Mouse (Mus musculus) midbrain, embryonic 14.5 days (tissue): ENCODE measurements at regions not wholly inside any gene's neighbourhood (a gene's known extent, or its start where the extent isn't known, plus 50 kb on each side); places are given as distances from the start of the nearest gene placed in this dataset.

Source experiments
- ATAC-seq: fragments of 200-750 bp; cut with Nextera tagmentation; 2 replicates; pipeline ENCODE4 v1.8.0; 2017; ENCODE audit warnings: moderate number of reproducible peaks, moderate library complexity; ENCODE audit not compliant: low FRiP score, low TSS enrichment
- DNase-seq: peaks from one replicate; pipeline ENCODE4 v3.0.0-alpha.2; 2015
- H3K27ac ChIP-seq: fragments of 300-500 bp; sonication (generic); replicated peaks from 2 replicates; pipeline ENCODE4 v1.5.1; 2014; ENCODE audit warnings: mild to moderate bottlenecking, low read depth, low read length, moderate library complexity
- H3K27me3 ChIP-seq: fragments of 300-500 bp; sonication (generic); 2 replicates; pipeline ENCODE4 v1.6.1; 2014; ENCODE audit warnings: low read length, control low read depth, mixed read lengths; ENCODE audit not compliant: control insufficient read depth, insufficient read depth
- H3K36me3 ChIP-seq: fragments of 300-500 bp; sonication (generic); 2 replicates; pipeline ENCODE4 v1.6.1; 2014; ENCODE audit warnings: low read length, control low read depth; ENCODE audit not compliant: control insufficient read depth, insufficient read depth
- H3K4me1 ChIP-seq: fragments of 300-500 bp; sonication (generic); 2 replicates; pipeline ENCODE4 v1.6.1; 2014; ENCODE audit warnings: mild to moderate bottlenecking, antibody characterized with exemption, low read length, control low read depth; ENCODE audit not compliant: control insufficient read depth, insufficient read depth
- H3K4me2 ChIP-seq: fragments of 300-500 bp; sonication (generic); 2 replicates; pipeline ENCODE4 v1.6.1; 2014; ENCODE audit warnings: mild to moderate bottlenecking, low read length, moderate library complexity
- H3K4me3 ChIP-seq: fragments of 300-500 bp; sonication (generic); replicated peaks from 2 replicates; pipeline ENCODE4 v1.5.1; 2014; ENCODE audit warnings: low read depth, low read length
- H3K9ac ChIP-seq: fragments of 300-500 bp; sonication (generic); replicated peaks from 2 replicates; pipeline ENCODE4 v1.6.1; 2014; ENCODE audit warnings: mild to moderate bottlenecking, low read length, moderate library complexity
- H3K9me3 ChIP-seq: fragments of 300-500 bp; sonication (generic); 2 replicates; pipeline ENCODE4 v1.6.1; 2016; ENCODE audit warnings: low read length, control low read depth, mixed read lengths; ENCODE audit not compliant: control insufficient read depth
- WGBS: fragments of 180-500 bp; shearing (Covaris S2); extraction: QIAGEN DNeasy Blood & Tissue Kit; methylation state at CpG from one replicate; pipeline ENCODE4 v1.1.7; 2014; 5-methylcytosine and 5-hydroxymethylcytosine counted together

GRCm38 (mm10) chr13:114237391-114237790 lies 150.7 kb downstream of the Ndufs4 start:
- ATAC-seq (no peak), DNase-seq (no peak)
- no peak overlapping the region for H3K9ac ChIP-seq
- no peak overlapping the region for H3K4me2 ChIP-seq
- H3K36me3 ChIP-seq: no peaks in the 10 kb centered on the region
- no peaks in the 10 kb centered on the region for H3K9me3 ChIP-seq
- H3K27ac ChIP-seq: no peak overlapping the region
- 90% methylated on average over 8 of the region's 8 CpGs for WGBS
- H3K4me1 ChIP-seq: no peaks in the 10 kb centered on the region
- no peaks in the 10 kb centered on the region for H3K27me3 ChIP-seq
- H3K4me3 ChIP-seq: no peak overlapping the region

GRCm38 (mm10) chr13:114235892-114236291 lies 152.2 kb downstream of the Ndufs4 start:
- H3K9me3 ChIP-seq: no peaks in the 10 kb centered on the region
- H3K4me1 ChIP-seq: no peaks in the 10 kb centered on the region
- DNase-seq: no peak
- no peak overlapping the region for H3K27ac ChIP-seq
- no peak for ATAC-seq
- H3K9ac ChIP-seq: no peak overlapping the region
- 86% methylated on average over 4 of the region's 4 CpGs for WGBS
- no peak overlapping the region for H3K4me2 ChIP-seq
- H3K36me3 ChIP-seq: no peaks in the 10 kb centered on the region
- H3K27me3 ChIP-seq: no peaks in the 10 kb centered on the region
- no peak overlapping the region for H3K4me3 ChIP-seq

GRCm38 (mm10) chr13:114232203-114232602 lies 155.9 kb downstream of the Ndufs4 start:
- Histone ChIP-seq H3K9ac (no peak overlapping the region), H3K4me3 (no peak overlapping the region), H3K27ac (no peak overlapping the region), H3K9me3 (no peaks in the 10 kb centered on the region), H3K27me3 (no peaks in the 10 kb centered on the region), H3K4me1 (no peaks in the 10 kb centered on the region), H3K36me3 (no peaks in the 10 kb centered on the region), H3K4me2 (no peak overlapping the region)
- no peak for DNase-seq
- ATAC-seq: no peak
- 95% methylated on average over 3 of the region's 3 CpGs for WGBS

GRCm38 (mm10) chr13:114230557-114230956 lies 157.5 kb downstream of the Ndufs4 start:
- 94% methylated on average over 4 of the region's 4 CpGs for WGBS
- ATAC-seq (no peak), DNase-seq (no peak)
- Histone ChIP-seq H3K27ac (no peak overlapping the region), H3K27me3 (no peaks in the 10 kb centered on the region), H3K9me3 (no peaks in the 10 kb centered on the region), H3K36me3 (no peaks in the 10 kb centered on the region), H3K4me2 (no peak overlapping the region), H3K9ac (no peak overlapping the region), H3K4me1 (no peaks in the 10 kb centered on the region), H3K4me3 (no peak overlapping the region)

- DNase-seq: no peak
- no peaks in the 10 kb centered on the region for H3K9me3 ChIP-seq
- no peak overlapping the region for H3K27ac ChIP-seq
- ATAC-seq: no peak
- no peak overlapping the region for H3K4me3 ChIP-seq
- H3K36me3 ChIP-seq: no peaks in the 10 kb centered on the region
- no peak overlapping the region for H3K4me2 ChIP-seq
- 38% methylated on average over 4 of the region's 4 CpGs for whole genome bisulfite sequencing
- no peaks in the 10 kb centered on the region for H3K27me3 ChIP-seq
- no peaks in the 10 kb centered on the region for H3K4me1 ChIP-seq
- no peak overlapping the region for H3K9ac ChIP-seq
These were observed 161.0 kb downstream of the Ndufs4 start for GRCm38 (mm10) chr13:114227046-114227445.

GRCm38 (mm10) chr13:114226291-114226925 lies 161.7 kb downstream of the Ndufs4 start:
- H3K27ac ChIP-seq: no peak overlapping the region
- no peaks in the 10 kb centered on the region for H3K4me1 ChIP-seq
- H3K36me3 ChIP-seq: no peaks in the 10 kb centered on the region
- H3K4me2 ChIP-seq: no peak overlapping the region
- H3K4me3 ChIP-seq: no peak overlapping the region
- ATAC-seq: no peak
- no peak for DNase-seq
- no peak overlapping the region for H3K9ac ChIP-seq
- no peaks in the 10 kb centered on the region for H3K27me3 ChIP-seq
- WGBS: 31% methylated on average over 7 of the region's 7 CpGs
- no peaks in the 10 kb centered on the region for H3K9me3 ChIP-seq

GRCm38 (mm10) chr13:114219870-114220492 lies 168.1 kb downstream of the Ndufs4 start:
- ATAC-seq (peak; percentile 37; the same call in 1 of the 2 replicates), DNase-seq (peak; percentile 51)
- Histone ChIP-seq H3K9me3 (no peaks in the 10 kb centered on the region), H3K27ac (no peak overlapping the region), H3K4me1 (no peaks in the 10 kb centered on the region; the same call in 1 of the 2 replicates), H3K4me2 (no peak overlapping the region), H3K9ac (no peak overlapping the region), H3K27me3 (no peaks in the 10 kb centered on the region), H3K4me3 (no peak overlapping the region), H3K36me3 (no peaks in the 10 kb centered on the region)
- WGBS: 58% methylated on average over 5 of the region's 5 CpGs

GRCm38 (mm10) chr13:114215044-114215443 lies 173.0 kb downstream of the Ndufs4 start:
- 84% methylated on average over 4 of the region's 4 CpGs for WGBS
- Histone ChIP-seq H3K27me3 (no peaks in the 10 kb centered on the region), H3K27ac (no peak overlapping the region), H3K4me1 (no peaks in the 10 kb centered on the region; the same call in 1 of the 2 replicates), H3K4me2 (no peak overlapping the region), H3K9ac (no peak overlapping the region), H3K36me3 (no peaks in the 10 kb centered on the region), H3K4me3 (no peak overlapping the region), H3K9me3 (no peaks in the 10 kb centered on the region)
- ATAC-seq (no peak), DNase-seq (no peak)
